9 mouse cellular contexts compared by ENCODE assay signal in genomic region chr3:109026991-109027470, GRCm38 (mm10). TPM values are rescaled to one million over a fixed set of nuclear protein-coding genes. Genes with fewer than 3 reads are reported as not detected.
A peak's percentile ranks its signal among the peaks of the same experiment; 100 is the strongest.
DNase-seq lines count a peak whose midpoint lies in the region; ATAC-seq and TF ChIP-seq lines count a peak whose summit lies in the region.
"Had no signal": no experiment of that assay in that cellular context is flagged by ENCODE, and none has a peak within 500 bp of the region (broad histone marks: within the 10 kb centered on the region; RNA-seq: fewer than 3 reads in every experiment).

No protein-coding gene starts in this region.

- no peak for TF ChIP-seq POLR2A in kidney, adult 2 months (IDR thresholded peaks at IDR 0.05; ENCODE audit: low read depth, low read length)

- H3K4me1 ChIP-seq in kidney, adult 2 months (ENCODE audit: control insufficient read depth, insufficient read depth, low read length): peaks cover 13% of the 10 kb centered on the region; the same call in 1 of the 2 replicates
- H3K4me1 ChIP-seq in embryonic facial prominence, embryonic 11.5 days (ENCODE audit: control insufficient read depth, insufficient read depth, low read length): peaks cover 2% of the 10 kb centered on the region; the same call in 1 of the 2 replicates
- 0 out of 2 replicates have a peak, but pooled peaks cover 6% of the 10 kb centered on the region for H3K4me1 ChIP-seq in kidney, postnatal 0 days (replicated peaks; ENCODE audit: insufficient read depth, low read length)

- peak overlapping the region; percentile 90 for H3K9ac ChIP-seq in embryonic facial prominence, embryonic 11.5 days (replicated peaks; ENCODE audit: low read length)
- H3K9ac ChIP-seq in kidney, postnatal 0 days (ENCODE audit: low read depth, low read length): peak overlapping the region; percentile 75

- H3K36me3 ChIP-seq in kidney, adult 2 months (ENCODE audit: control insufficient read depth, insufficient read depth, low read length): no peaks in the 10 kb centered on the region
- H3K36me3 ChIP-seq in embryonic facial prominence, embryonic 11.5 days (replicated peaks; ENCODE audit: control insufficient read depth, insufficient read depth, low read depth, low read length): no peaks in the 10 kb centered on the region
- H3K36me3 ChIP-seq in kidney, postnatal 0 days (ENCODE audit: insufficient read depth, low read length): no peaks in the 10 kb centered on the region
- H3K36me3 ChIP-seq: G1E had no signal

- no peak for TF ChIP-seq CTCF in kidney, adult 2 months (conservative IDR thresholded peaks at IDR 0.05; ENCODE audit: insufficient read depth, insufficient read length, low read depth, low read length)
- no peak for TF ChIP-seq CTCF in kidney, postnatal 0 days (IDR thresholded peaks at IDR 0.05; ENCODE audit: low read depth)

- no peaks in the 10 kb centered on the region for H3K27me3 ChIP-seq in kidney, adult 2 months (replicated peaks; ENCODE audit: control insufficient read depth, insufficient read depth, low read length)
- no peaks in the 10 kb centered on the region for H3K27me3 ChIP-seq in embryonic facial prominence, embryonic 11.5 days (ENCODE audit: control insufficient read depth, insufficient read depth, low read length)
- H3K27me3 ChIP-seq in kidney, postnatal 0 days (ENCODE audit: insufficient read depth, low read length): no peaks in the 10 kb centered on the region

- H3K4me3 ChIP-seq in kidney, adult 2 months (ENCODE audit: insufficient read depth, low read depth, low read length): peak overlapping the region; percentile 55
- H3K4me3 ChIP-seq in embryonic facial prominence, embryonic 11.5 days (ENCODE audit: low read depth, low read length): peak overlapping the region; percentile 65
- peak overlapping the region; percentile 66 for H3K4me3 ChIP-seq in kidney, postnatal 0 days (replicated peaks; ENCODE audit: low read depth, low read length)

- peak; percentile 73 for ATAC-seq in embryonic facial prominence, embryonic 11.5 days (replicated peaks; ENCODE audit: insufficient number of reproducible peaks, low FRiP score, low TSS enrichment, low read depth)
- peak; percentile 76 for ATAC-seq in kidney, postnatal 0 days (replicated peaks; ENCODE audit: low FRiP score, low read depth)
- ATAC-seq in megakaryocyte progenitor cell, adult 5-6 weeks (replicated peaks; ENCODE audit: poor library complexity): peak; percentile 12; the same call in 1 of the 2 replicates

- no peaks in the 10 kb centered on the region for H3K9me3 ChIP-seq in embryonic facial prominence, embryonic 11.5 days (replicated peaks; ENCODE audit: control insufficient read depth, low read length)
- H3K9me3 ChIP-seq in kidney, postnatal 0 days (replicated peaks; ENCODE audit: low read length): no peaks in the 10 kb centered on the region

- under 1% methylated on average over 51 of the region's 51 CpGs for WGBS in kidney, adult 2 months
- under 1% methylated on average over 36 of the region's 51 CpGs for WGBS in embryonic facial prominence, embryonic 11.5 days
- under 1% methylated on average over 50 of the region's 51 CpGs for WGBS in kidney, postnatal 0 days

- H3K27ac ChIP-seq in kidney, adult 2 months (ENCODE audit: insufficient read depth, low read depth, low read length): no peak overlapping the region
- H3K27ac ChIP-seq in embryonic facial prominence, embryonic 11.5 days (replicated peaks; ENCODE audit: low read depth, low read length): peak overlapping the region; percentile 62; the same call in 1 of the 2 replicates
- H3K27ac ChIP-seq in kidney, postnatal 0 days: peak overlapping the region; percentile 65

- peak; percentile 29 for DNase-seq in kidney, adult 2 months
- no peak for DNase-seq in kidney, adult 11 months
- DNase-seq in adrenal gland, adult 18-20 months (ENCODE audit: low spot score in 2 of 2): peak; percentile 36 to 42
- DNase-seq in embryonic facial prominence, embryonic 11.5 days (ENCODE audit: low spot score): no peak
- peak; percentile 40 for DNase-seq in heart, adult 8-10 months (ENCODE audit: low spot score)
- DNase-seq in kidney, postnatal 0 days (ENCODE audit: low spot score): peak; percentile 54
- peak; percentile 32 to 76 for DNase-seq in spleen, postnatal 4 days (ENCODE audit: low spot score in 2 of 2)

- H3K4me2 ChIP-seq in embryonic facial prominence, embryonic 11.5 days (ENCODE audit: low read depth, low read length): peak overlapping the region; percentile 88
- H3K4me2 ChIP-seq in kidney, postnatal 0 days (ENCODE audit: low read length): peak overlapping the region; percentile 67

RNA-seq across cellular contexts. Expression of gene Fam102b, which starts 0.4 kb away (rescaled TPM):
- 6.1 and 7.8 TPM in 2 replicates for polyA plus RNA-seq in kidney, adult 2 months (2012; rRNA removed)
- 1 to 10 TPM; 5.0 to 7.9 TPM for total RNA-seq in adrenal gland, adult 18-20 months (2021)
- polyA plus RNA-seq in embryonic facial prominence, embryonic 11.5 days (2014; fragmentation: Nextera tagmentation; extraction: Ambion mirVana): 9.9 and 12.2 TPM in 2 replicates
- total RNA-seq in heart, adult 8-10 months (2022): 10 to 100 TPM in 3 of 4 experiments, 1 to 10 TPM in 1; 8.0 to 11.7 (median 11.0) TPM
- 6.1 and 8.1 TPM in 2 replicates for polyA plus RNA-seq in kidney, postnatal 0 days (2015; fragmentation: Nextera tagmentation; extraction: Ambion mirVana)
- 26.6 and 27.6 TPM in 2 replicates for total RNA-seq in megakaryocyte progenitor cell, adult 5-6 weeks (2015)
- 31.1 and 34.7 TPM in 2 replicates for total RNA-seq in megakaryocyte progenitor cell, adult 5-6 weeks (2017)

RNA-seq across cellular contexts. Expression of gene Slc25a54, which starts 53.2 kb away (rescaled TPM):
- not detected in 2 replicates for polyA plus RNA-seq in kidney, adult 2 months (2012; rRNA removed)
- not detected for total RNA-seq in adrenal gland, adult 18-20 months (2021)
- not detected in 2 replicates for polyA plus RNA-seq in embryonic facial prominence, embryonic 11.5 days (2014; fragmentation: Nextera tagmentation; extraction: Ambion mirVana)
- total RNA-seq in heart, adult 8-10 months (2022): not detected
- not detected in 2 replicates for polyA plus RNA-seq in kidney, postnatal 0 days (2015; fragmentation: Nextera tagmentation; extraction: Ambion mirVana)
- not detected in 2 replicates for total RNA-seq in megakaryocyte progenitor cell, adult 5-6 weeks (2015)
- total RNA-seq in megakaryocyte progenitor cell, adult 5-6 weeks (2017): not detected in 2 replicates
- total RNA-seq: G1E had no signal
- polyA plus RNA-seq: G1E had no signal

Comparison
In these comparisons a context has a peak if more than half of its experiments do, and no peak if none do; other contexts are left out.
1. DNase-seq: peak in kidney, adult 2 months (single experiment), adrenal gland, adult 18-20 months (2 of 2), heart, adult 8-10 months (single experiment), kidney, postnatal 0 days (single experiment) and spleen, postnatal 4 days (2 of 2); none in kidney, adult 11 months (single experiment) and embryonic facial prominence, embryonic 11.5 days (single experiment).
2. ATAC-seq: peak in every context shown above with its lines; median percentile 76 in kidney, postnatal 0 days; 73 in embryonic facial prominence, embryonic 11.5 days; 12 in megakaryocyte progenitor cell, adult 5-6 weeks.
3. Peak in every context shown above with its lines, with median percentiles within 50 percentile points of each other: H3K4me3 ChIP-seq.